Mouse (Mus musculus): Measurements from ENCODE around the gene Sema4b. TPM values are rescaled to one million over a fixed set of nuclear protein-coding genes. Genes with fewer than 3 reads are reported as not detected.

Gene Sema4b
- total and polyA plus RNA-seq, 2 experiments from 2014 or later = 29.2 to 43.7 TPM

- 71% methylated on average over 7 of the region's 7 CpGs for WGBS
- no peaks in the 10 kb centered on the region for H3K9me3 ChIP-seq (ENCODE audit: low read length)
- no peak for ATAC-seq (ENCODE audit: low FRiP score)
- DNase-seq (ENCODE audit: low spot score) = no peak
- H3K9ac ChIP-seq (replicated peaks; ENCODE audit: low read length, poor library complexity, severe bottlenecking) = no peak overlapping the region
- peak overlapping the region; percentile 77 for H3K27ac ChIP-seq (ENCODE audit: low read depth, low read length)
- no peak for TF ChIP-seq CTCF (IDR thresholded peaks at IDR 0.05)
- peak overlapping the region; percentile 50; the same call in 1 of the 2 replicates for H3K4me2 ChIP-seq (ENCODE audit: low read depth, low read length, poor library complexity, severe bottlenecking)
- no peaks in the 10 kb centered on the region for H3K36me3 ChIP-seq (ENCODE audit: insufficient read depth, low read length)
- no peaks in the 10 kb centered on the region for H3K4me1 ChIP-seq (ENCODE audit: insufficient read depth, low read length)
- H3K4me3 ChIP-seq (ENCODE audit: low read depth, low read length) = peak overlapping the region; percentile 51
- H3K27me3 ChIP-seq (ENCODE audit: insufficient read depth, low read length) = no peaks in the 10 kb centered on the region
Measured at GRCm38 (mm10) chr7:80246859-80247258, 60.2 kb downstream of the Sema4b start.

GRCm38 (mm10) chr7:80252437-80252836, 65.8 kb downstream of the Sema4b start:
- Histone ChIP-seq H3K36me3 (ENCODE audit: insufficient read depth, low read length) (no peaks in the 10 kb centered on the region), H3K9ac (replicated peaks; ENCODE audit: low read length, poor library complexity, severe bottlenecking) (no peak overlapping the region), H3K27me3 (ENCODE audit: insufficient read depth, low read length) (peaks cover 17% of the 10 kb centered on the region), H3K9me3 (ENCODE audit: low read length) (no peaks in the 10 kb centered on the region), H3K4me3 (ENCODE audit: low read depth, low read length) (no peak overlapping the region), H3K4me1 (ENCODE audit: insufficient read depth, low read length) (no peaks in the 10 kb centered on the region), H3K4me2 (ENCODE audit: low read depth, low read length, poor library complexity, severe bottlenecking) (no peak overlapping the region), H3K27ac (ENCODE audit: low read depth, low read length) (no peak overlapping the region)
- DNase-seq (ENCODE audit: low spot score) = no peak
- no peak for TF ChIP-seq CTCF (IDR thresholded peaks at IDR 0.05)
- no peak for ATAC-seq (ENCODE audit: low FRiP score)
- 80% methylated on average over 7 of the region's 7 CpGs for WGBS

GRCm38 (mm10) chr7:80252886-80253285, 66.2 kb downstream of the Sema4b start:
- no peaks in the 10 kb centered on the region for H3K36me3 ChIP-seq (ENCODE audit: insufficient read depth, low read length)
- H3K9ac ChIP-seq (replicated peaks; ENCODE audit: low read length, poor library complexity, severe bottlenecking) = no peak overlapping the region
- H3K4me3 ChIP-seq (ENCODE audit: low read depth, low read length) = no peak overlapping the region
- H3K4me1 ChIP-seq (ENCODE audit: insufficient read depth, low read length) = no peaks in the 10 kb centered on the region
- ATAC-seq (ENCODE audit: low FRiP score) (no peak), DNase-seq (ENCODE audit: low spot score) (no peak)
- H3K9me3 ChIP-seq (ENCODE audit: low read length) = no peaks in the 10 kb centered on the region
- H3K27ac ChIP-seq (ENCODE audit: low read depth, low read length) = no peak overlapping the region
- no peak for TF ChIP-seq CTCF (IDR thresholded peaks at IDR 0.05)
- no peak overlapping the region for H3K4me2 ChIP-seq (ENCODE audit: low read depth, low read length, poor library complexity, severe bottlenecking)
- peaks cover 20% of the 10 kb centered on the region for H3K27me3 ChIP-seq (ENCODE audit: insufficient read depth, low read length)
- WGBS = 89% methylated on average over 11 of the region's 11 CpGs

- H3K9me3 ChIP-seq (ENCODE audit: low read length) = no peaks in the 10 kb centered on the region
- no peak overlapping the region for H3K9ac ChIP-seq (replicated peaks; ENCODE audit: low read length, poor library complexity, severe bottlenecking)
- WGBS = 73% methylated on average over 2 of the region's 2 CpGs
- ATAC-seq (ENCODE audit: low FRiP score) (no peak), DNase-seq (ENCODE audit: low spot score) (no peak)
- no peaks in the 10 kb centered on the region for H3K4me1 ChIP-seq (ENCODE audit: insufficient read depth, low read length)
- no peaks in the 10 kb centered on the region for H3K36me3 ChIP-seq (ENCODE audit: insufficient read depth, low read length)
- H3K27ac ChIP-seq (ENCODE audit: low read depth, low read length) = no peak overlapping the region
- no peak overlapping the region for H3K4me3 ChIP-seq (ENCODE audit: low read depth, low read length)
- TF ChIP-seq CTCF (IDR thresholded peaks at IDR 0.05) = peak; percentile 35
- H3K4me2 ChIP-seq (ENCODE audit: low read depth, low read length, poor library complexity, severe bottlenecking) = no peak overlapping the region
- peaks cover 40% of the 10 kb centered on the region for H3K27me3 ChIP-seq (ENCODE audit: insufficient read depth, low read length)
Measured at GRCm38 (mm10) chr7:80255981-80256380, 69.3 kb downstream of the Sema4b start.

- Histone ChIP-seq H3K27ac (ENCODE audit: low read depth, low read length) (no peak overlapping the region), H3K36me3 (ENCODE audit: insufficient read depth, low read length) (no peaks in the 10 kb centered on the region), H3K27me3 (ENCODE audit: insufficient read depth, low read length) (peaks cover 40% of the 10 kb centered on the region), H3K9ac (replicated peaks; ENCODE audit: low read length, poor library complexity, severe bottlenecking) (no peak overlapping the region), H3K9me3 (ENCODE audit: low read length) (no peaks in the 10 kb centered on the region), H3K4me2 (ENCODE audit: low read depth, low read length, poor library complexity, severe bottlenecking) (no peak overlapping the region), H3K4me1 (ENCODE audit: insufficient read depth, low read length) (peaks cover 2% of the 10 kb centered on the region; the same call in 1 of the 2 replicates), H3K4me3 (ENCODE audit: low read depth, low read length) (no peak overlapping the region)
- DNase-seq (ENCODE audit: low spot score) = no peak
- no peak for ATAC-seq (ENCODE audit: low FRiP score)
- 81% methylated on average over 2 of the region's 2 CpGs for WGBS
- no peak for TF ChIP-seq CTCF (IDR thresholded peaks at IDR 0.05)
Measured at GRCm38 (mm10) chr7:80257706-80258105, 71.1 kb downstream of the Sema4b start.

GRCm38 (mm10) chr7:80260625-80261371, 74.2 kb downstream of the Sema4b start, which contains the start of gene Ngrn:
Gene Ngrn (plus strand): TSS chr7:80261215.
- Histone ChIP-seq H3K36me3 (ENCODE audit: insufficient read depth, low read length) (peaks cover 10% of the 10 kb centered on the region; the same call in 1 of the 2 replicates), H3K27me3 (ENCODE audit: insufficient read depth, low read length) (peaks cover 28% of the 10 kb centered on the region), H3K9ac (replicated peaks; ENCODE audit: low read length, poor library complexity, severe bottlenecking) (peak within 1 kb of the TSS; percentile 92), H3K4me3 (ENCODE audit: low read depth, low read length) (peak within 1 kb of the TSS; percentile 82), H3K4me2 (ENCODE audit: low read depth, low read length, poor library complexity, severe bottlenecking) (peak within 1 kb of the TSS; percentile 77), H3K4me1 (ENCODE audit: insufficient read depth, low read length) (peaks cover 2% of the 10 kb centered on the region; the same call in 1 of the 2 replicates), H3K9me3 (ENCODE audit: low read length) (no peaks in the 10 kb centered on the region), H3K27ac (ENCODE audit: low read depth, low read length) (peak within 1 kb of the TSS; percentile 81)
- peak; percentile 56 for TF ChIP-seq CTCF (IDR thresholded peaks at IDR 0.05)
- peak; percentile 91 for ATAC-seq (ENCODE audit: low FRiP score)
- DNase-seq (ENCODE audit: low spot score) = peak; percentile 94
- 28% methylated on average over 39 of the region's 40 CpGs for WGBS

Data from midbrain, postnatal 0 days (tissue).